Comparison of ENCODE assay signal across 8 mouse cellular contexts in the genomic region with DNA sequence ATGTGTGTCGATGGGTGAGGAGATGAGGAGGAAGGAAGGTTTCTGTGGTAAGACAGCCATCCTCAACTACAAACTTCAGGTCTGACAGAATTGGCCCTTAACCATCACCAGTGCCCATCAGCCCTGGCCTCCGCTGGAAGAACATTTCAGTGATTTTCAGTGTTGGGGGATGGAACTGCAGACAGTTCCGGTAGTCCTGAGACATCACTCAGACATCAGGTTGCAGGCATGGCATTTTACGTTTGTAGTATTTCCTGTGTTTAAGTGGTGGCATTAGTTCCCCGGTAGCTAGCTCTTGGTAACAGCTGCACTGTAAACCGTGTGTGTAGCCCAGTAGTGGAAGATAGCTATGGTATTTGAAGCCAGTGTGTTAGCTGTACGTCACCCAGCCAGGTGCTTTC. TPM values are rescaled to one million over a fixed set of nuclear protein-coding genes. Genes with fewer than 3 reads are reported as not detected.
A peak's percentile ranks its signal among the peaks of the same experiment; 100 is the strongest.
DNase-seq lines count a peak whose midpoint lies in the region; ATAC-seq and TF ChIP-seq lines count a peak whose summit lies in the region.

No protein-coding gene starts in this region.

- H3K4me2 ChIP-seq in heart, embryonic 14.5 days (ENCODE audit: low read length) = peak overlapping the region; percentile 96
- H3K4me2 ChIP-seq in intestine, embryonic 14.5 days (ENCODE audit: low read length) = peak overlapping the region; percentile 88
- H3K4me2 ChIP-seq in neural tube, embryonic 13.5 days = peak overlapping the region; percentile 98

- no peaks in the 10 kb centered on the region for H3K27me3 ChIP-seq in heart, embryonic 14.5 days (ENCODE audit: control insufficient read depth, insufficient read depth, low read length)
- H3K27me3 ChIP-seq in intestine, embryonic 14.5 days (replicated peaks; ENCODE audit: control insufficient read depth, insufficient read depth, low read length) = no peaks in the 10 kb centered on the region
- no peaks in the 10 kb centered on the region for H3K27me3 ChIP-seq in neural tube, embryonic 13.5 days

- no peak for DNase-seq in heart, adult 9 months (ENCODE audit: low spot score in 2 of 2)
- DNase-seq in intestine, embryonic 14.5 days (ENCODE audit: low spot score) = no peak
- no peak for DNase-seq in adrenal gland, postnatal 4 days (ENCODE audit: low spot score in 2 of 2)
- DNase-seq in spleen, postnatal 14 days (ENCODE audit: low spot score in 2 of 2) = no peak
- no peak for DNase-seq in right cerebral cortex, postnatal 10 days (ENCODE audit: low spot score in 2 of 2)

- TF ChIP-seq CTCF in cortical plate, adult 2 months (IDR thresholded peaks at IDR 0.05; ENCODE audit: extremely low read depth, insufficient read depth, low read length) = no peak

- H3K9me3 ChIP-seq in heart, embryonic 14.5 days (ENCODE audit: control insufficient read depth, low read length) = no peaks in the 10 kb centered on the region
- 0 out of 2 replicates have a peak, but pooled peaks cover 2% of the 10 kb centered on the region for H3K9me3 ChIP-seq in intestine, embryonic 14.5 days (ENCODE audit: control insufficient read depth, low read length)
- H3K9me3 ChIP-seq in neural tube, embryonic 13.5 days = no peaks in the 10 kb centered on the region

- no peak for ATAC-seq in heart, embryonic 14.5 days (ENCODE audit: insufficient number of reproducible peaks, insufficient read depth, low FRiP score, low read depth)
- ATAC-seq in intestine, embryonic 14.5 days (replicated peaks; ENCODE audit: low FRiP score, low TSS enrichment, low read depth) = no peak
- ATAC-seq in neural tube, embryonic 13.5 days (ENCODE audit: low read depth) = no peak

- peaks cover 16% of the 10 kb centered on the region for H3K36me3 ChIP-seq in heart, embryonic 14.5 days (ENCODE audit: control insufficient read depth, insufficient read depth, low read length)
- H3K36me3 ChIP-seq in intestine, embryonic 14.5 days (ENCODE audit: control insufficient read depth, insufficient read depth, low read length) = peaks cover 29% of the 10 kb centered on the region
- H3K36me3 ChIP-seq in neural tube, embryonic 13.5 days = peaks cover 41% of the 10 kb centered on the region

- peak overlapping the region; percentile 98 for H3K9ac ChIP-seq in heart, embryonic 14.5 days (ENCODE audit: low read length)
- peak overlapping the region; percentile 99 for H3K9ac ChIP-seq in intestine, embryonic 14.5 days (ENCODE audit: low read length)
- H3K9ac ChIP-seq in neural tube, embryonic 13.5 days = peak overlapping the region; percentile 98

- H3K4me3 ChIP-seq in heart, embryonic 14.5 days (ENCODE audit: control insufficient read depth in 1 of 2, insufficient read depth in 1 of 2, low read depth in 1 of 2, low read length in 2 of 2) = peak overlapping the region; percentile 87 to 96
- peak overlapping the region; percentile 72 for H3K4me3 ChIP-seq in cortical plate, adult 2 months (ENCODE audit: insufficient read depth, low read length)
- peak overlapping the region; percentile 87 for H3K4me3 ChIP-seq in intestine, embryonic 14.5 days (ENCODE audit: low read depth, low read length)
- H3K4me3 ChIP-seq in neural tube, embryonic 13.5 days = peak overlapping the region; percentile 66

- H3K27ac ChIP-seq in heart, embryonic 14.5 days (replicated peaks in 1 of 2; ENCODE audit: control insufficient read depth in 1 of 2, insufficient read depth in 1 of 2, low read depth in 2 of 2, low read length in 2 of 2) = no peak overlapping the region; a peak in 1 of 4 replicates
- H3K27ac ChIP-seq in cortical plate, adult 2 months (ENCODE audit: insufficient read depth, low read length) = no peak overlapping the region
- H3K27ac ChIP-seq in intestine, embryonic 14.5 days (ENCODE audit: low read depth) = no peak overlapping the region
- H3K27ac ChIP-seq in neural tube, embryonic 13.5 days (replicated peaks) = no peak overlapping the region

- H3K4me1 ChIP-seq in heart, embryonic 14.5 days (ENCODE audit: control insufficient read depth in 2 of 2, insufficient read depth in 2 of 2, low read length in 2 of 2) = peaks cover 29 to 58% of the 10 kb centered on the region in 2 experiments
- peaks cover 7% of the 10 kb centered on the region for H3K4me1 ChIP-seq in cortical plate, adult 2 months (ENCODE audit: control insufficient read depth, insufficient read depth, low read length)
- peaks cover 33% of the 10 kb centered on the region for H3K4me1 ChIP-seq in intestine, embryonic 14.5 days (replicated peaks; ENCODE audit: control insufficient read depth, insufficient read depth, low read length)
- peaks cover 70% of the 10 kb centered on the region for H3K4me1 ChIP-seq in neural tube, embryonic 13.5 days (replicated peaks)

- no peak for TF ChIP-seq POLR2A in cortical plate, adult 2 months (IDR thresholded peaks at IDR 0.05; ENCODE audit: extremely low read depth, insufficient read depth, low read length)

- WGBS in heart, embryonic 14.5 days = 28% methylated on average over 7 of the region's 7 CpGs
- WGBS in intestine, embryonic 14.5 days = 14% methylated on average over 7 of the region's 7 CpGs
- 68% methylated on average over 7 of the region's 7 CpGs for WGBS in neural tube, embryonic 13.5 days

RNA-seq across cellular contexts. Expression of a gene that starts 2.0 kb away (rescaled TPM):
- polyA plus RNA-seq in heart, embryonic 14.5 days (2014; fragmentation: Nextera tagmentation; extraction: Ambion mirVana) = 33.1 and 33.7 TPM in 2 replicates
- 78.5 and 94.8 TPM in 2 replicates for polyA plus RNA-seq in cortical plate, adult 2 months (2012; rRNA removed)
- 45.0 and 47.7 TPM in 2 replicates for polyA plus RNA-seq in intestine, embryonic 14.5 days (2014; fragmentation: Nextera tagmentation; extraction: Ambion mirVana)
- 67.5 and 68.0 TPM in 2 replicates for polyA plus RNA-seq in neural tube, embryonic 13.5 days (2015; fragmentation: Nextera tagmentation; extraction: Ambion mirVana)
- total RNA-seq in adrenal gland, postnatal 4 days (2021) = 100 to 1,000 TPM; 132 TPM
